Mouse (Mus musculus): Measurements from ENCODE around the gene Trappc13. TPM values are rescaled to one million over a fixed set of nuclear protein-coding genes. Genes with fewer than 3 reads are reported as not detected.

Gene Trappc13
- total RNA-seq, 2 experiments from 2014 or later: 49.1 to 55.0 TPM

GRCm38 (mm10) chr13:104112266-104112900, 65.9 kb downstream of the Trappc13 start:
- intact Hi-C loops (cut with DNase I): no loop called here
- no peak for TF ChIP-seq CTCF (IDR thresholded peaks at IDR 0.05)
- H3K27ac ChIP-seq: peak overlapping the region; percentile 73
- H3K4me3 ChIP-seq: peak overlapping the region; percentile 95
- DNase-seq (ENCODE audit: extremely low spot score in 1 of 2, low spot score in 2 of 2): no peak

DNA sequence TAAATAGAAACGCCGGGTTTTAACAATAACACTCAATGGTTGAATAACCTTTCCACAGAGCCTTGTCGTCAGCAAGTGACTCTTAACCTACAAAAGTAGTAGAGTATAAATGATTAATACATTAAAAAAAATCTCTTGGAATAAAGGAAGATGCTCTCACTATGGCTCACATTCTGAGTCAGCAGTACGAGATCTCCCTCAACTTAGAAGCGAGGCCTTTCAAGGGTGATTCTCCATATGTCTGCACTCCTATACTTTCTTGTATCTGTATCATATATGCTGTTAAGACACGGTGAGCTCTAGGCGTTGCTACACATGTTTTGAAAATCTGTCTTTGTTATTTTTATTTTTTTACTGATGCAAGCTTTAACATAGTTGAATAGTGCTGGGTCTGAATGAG, 67.7 kb downstream of the Trappc13 start:
- peak overlapping the region; percentile 95 for H3K4me3 ChIP-seq
- intact Hi-C loops (cut with DNase I): no loop called here
- no peak for DNase-seq (ENCODE audit: extremely low spot score in 1 of 2, low spot score in 2 of 2)
- peak overlapping the region; percentile 91 for H3K27ac ChIP-seq
- TF ChIP-seq CTCF (IDR thresholded peaks at IDR 0.05): no peak

- intact Hi-C loops (cut with DNase I): loop anchor here (2.0 to 5.0 kb wide), 2 partner anchors 189 to 338 kb away; partner anchors contain the start of genes Erbin and Srek1
These were observed 68.3 kb downstream of the Trappc13 start for GRCm38 (mm10) chr13:104109816-104110521.

GRCm38 (mm10) chr13:104109288-104109815, 68.9 kb downstream of the Trappc13 start, which contains the start of the genes Nln and Sgtb:
Gene Nln, minus strand, starts transcription at chr13:104109614.
Gene Sgtb, plus strand, starts transcription at chr13:104109741.
- intact Hi-C loops (cut with DNase I): loop anchor here (2.0 to 5.0 kb wide), 2 partner anchors 189 to 337 kb away; partner anchors contain the start of genes Erbin and Srek1

More at GRCm38 (mm10) chr13:104109816-104110521, 68.3 kb downstream of the Trappc13 start:
- TF ChIP-seq CTCF (IDR thresholded peaks at IDR 0.05): no peak
- Histone ChIP-seq H3K27ac (peak overlapping the region; percentile 91), H3K4me3 (peak overlapping the region; percentile 95)
- peak; percentile 34 to 39 for DNase-seq (ENCODE audit: extremely low spot score in 1 of 2, low spot score in 2 of 2)

DNA sequence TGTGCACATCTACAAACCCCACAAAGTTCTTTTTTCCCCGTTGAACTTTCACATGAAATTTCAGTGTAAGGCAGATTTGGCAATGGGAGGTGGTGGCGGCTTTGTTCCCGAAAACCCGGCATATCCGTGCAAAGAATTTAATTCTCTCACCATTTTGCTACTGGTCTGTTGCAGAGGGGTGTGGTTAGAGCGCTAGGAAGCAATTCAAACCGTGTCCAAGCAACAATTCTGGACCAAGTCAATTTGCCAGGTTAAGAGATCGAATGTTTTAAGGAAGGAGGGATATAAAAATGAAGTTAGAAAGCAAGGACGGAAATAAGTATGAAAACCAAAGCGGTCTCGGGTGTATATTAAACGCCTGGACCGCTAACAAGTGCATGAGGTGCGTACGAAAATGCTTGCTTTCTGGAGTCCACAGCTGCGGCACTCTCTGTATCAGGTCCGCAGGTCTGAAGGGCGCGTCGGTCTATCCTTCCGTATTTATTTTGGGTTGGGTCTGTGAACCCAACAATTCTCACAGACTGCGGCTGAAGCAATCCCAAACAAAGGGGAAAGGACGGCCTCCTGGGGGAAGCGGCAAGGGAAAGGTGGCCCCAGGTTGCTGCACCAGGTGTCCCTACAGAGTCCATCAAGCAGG, 69.5 kb downstream of the Trappc13 start:
- intact Hi-C loops (cut with DNase I): loop anchor here (2.0 to 5.0 kb wide), 2 partner anchors 188 to 336 kb away; partner anchors contain the start of genes Erbin and Srek1
- TF ChIP-seq CTCF (IDR thresholded peaks at IDR 0.05): no peak
- Histone ChIP-seq H3K27ac (peak overlapping the region; percentile 67), H3K4me3 (peak overlapping the region; percentile 95)
- no peak for DNase-seq (ENCODE audit: extremely low spot score in 1 of 2, low spot score in 2 of 2)

More at GRCm38 (mm10) chr13:104109288-104109815, 68.9 kb downstream of the Trappc13 start, which contains the start of the genes Nln and Sgtb:
- peak within 1 kb of the TSS; percentile 95 for H3K4me3 ChIP-seq
- TF ChIP-seq CTCF (IDR thresholded peaks at IDR 0.05): no peak
- peak within 1 kb of the TSS; percentile 91 for H3K27ac ChIP-seq
- DNase-seq (ENCODE audit: extremely low spot score in 1 of 2, low spot score in 2 of 2): peak; percentile 80 to 81

DNA sequence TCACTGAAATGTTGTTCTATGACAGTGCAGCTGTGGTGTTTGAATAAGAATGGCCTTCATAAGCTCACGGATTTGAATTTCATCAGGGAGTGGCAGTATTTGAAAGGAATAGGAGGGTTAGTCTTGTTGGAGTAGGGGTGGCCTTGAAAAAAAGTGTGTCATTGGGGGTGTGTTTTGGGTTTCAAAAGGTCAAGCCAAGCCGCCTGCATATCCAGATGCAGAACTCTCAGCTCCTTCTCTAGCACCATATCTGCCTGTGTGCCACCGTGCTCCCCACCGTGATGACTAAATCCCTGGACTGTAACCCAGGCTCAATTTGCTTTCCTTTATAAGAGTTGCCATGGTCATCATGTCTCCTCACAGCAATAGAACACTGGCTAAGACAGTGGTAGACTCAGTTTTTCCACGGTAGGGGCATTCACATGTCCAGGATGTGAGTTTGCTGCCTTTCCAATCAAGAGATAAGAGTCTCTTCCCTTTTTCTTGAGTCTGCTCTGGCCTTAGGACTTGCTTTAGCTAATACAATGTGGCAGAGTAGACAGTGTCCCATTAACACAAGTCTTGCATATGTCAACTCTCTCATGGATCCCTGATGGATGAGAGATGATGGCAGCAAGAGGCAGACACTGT, 76.5 kb downstream of the Trappc13 start:
- H3K27ac ChIP-seq: no peak overlapping the region
- no peak overlapping the region for H3K4me3 ChIP-seq
- intact Hi-C loops (cut with DNase I): no loop called here
- no peak for TF ChIP-seq CTCF (IDR thresholded peaks at IDR 0.05)
- no peak for DNase-seq (ENCODE audit: extremely low spot score in 1 of 2, low spot score in 2 of 2)

GRCm38 (mm10) chr13:104100416-104100815, 77.9 kb downstream of the Trappc13 start:
- Histone ChIP-seq H3K4me3 (no peak overlapping the region), H3K27ac (no peak overlapping the region)
- no peak for DNase-seq (ENCODE audit: extremely low spot score in 1 of 2, low spot score in 2 of 2)
- no peak; the same call in 1 of the 2 replicates for TF ChIP-seq CTCF (IDR thresholded peaks at IDR 0.05)
- intact Hi-C loops (cut with DNase I): no loop called here

DNA sequence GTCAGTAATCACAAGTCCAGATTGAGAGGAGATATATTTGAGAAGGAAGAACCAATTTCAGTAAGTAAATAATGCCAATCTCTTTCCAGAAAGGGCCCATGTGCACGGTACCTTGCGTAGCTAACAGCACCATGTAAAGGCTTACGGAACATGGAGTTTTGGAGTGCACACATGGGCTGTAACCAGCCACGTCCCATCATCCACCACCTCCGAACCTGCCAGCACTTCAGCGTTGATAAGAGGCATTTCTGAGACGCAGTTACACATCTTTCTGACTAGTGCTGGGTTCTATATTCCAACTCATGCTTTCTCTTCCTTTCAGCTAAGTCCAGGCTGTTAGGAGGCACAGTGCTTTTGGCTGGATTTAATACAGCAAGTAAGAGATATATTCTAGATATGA, 81.1 kb downstream of the Trappc13 start:
- intact Hi-C loops (cut with DNase I): no loop called here
- no peak for DNase-seq (ENCODE audit: extremely low spot score in 1 of 2, low spot score in 2 of 2)
- no peak for TF ChIP-seq CTCF (IDR thresholded peaks at IDR 0.05)
- H3K4me3 ChIP-seq: no peak overlapping the region
- no peak overlapping the region for H3K27ac ChIP-seq

- H3K4me3 ChIP-seq: no peak overlapping the region
- no peak for TF ChIP-seq CTCF (IDR thresholded peaks at IDR 0.05)
- intact Hi-C loops (cut with DNase I): no loop called here
- H3K27ac ChIP-seq: no peak overlapping the region
- DNase-seq (ENCODE audit: extremely low spot score in 1 of 2, low spot score in 2 of 2): no peak
These were observed 82.3 kb downstream of the Trappc13 start for GRCm38 (mm10) chr13:104095955-104096354.

DNA sequence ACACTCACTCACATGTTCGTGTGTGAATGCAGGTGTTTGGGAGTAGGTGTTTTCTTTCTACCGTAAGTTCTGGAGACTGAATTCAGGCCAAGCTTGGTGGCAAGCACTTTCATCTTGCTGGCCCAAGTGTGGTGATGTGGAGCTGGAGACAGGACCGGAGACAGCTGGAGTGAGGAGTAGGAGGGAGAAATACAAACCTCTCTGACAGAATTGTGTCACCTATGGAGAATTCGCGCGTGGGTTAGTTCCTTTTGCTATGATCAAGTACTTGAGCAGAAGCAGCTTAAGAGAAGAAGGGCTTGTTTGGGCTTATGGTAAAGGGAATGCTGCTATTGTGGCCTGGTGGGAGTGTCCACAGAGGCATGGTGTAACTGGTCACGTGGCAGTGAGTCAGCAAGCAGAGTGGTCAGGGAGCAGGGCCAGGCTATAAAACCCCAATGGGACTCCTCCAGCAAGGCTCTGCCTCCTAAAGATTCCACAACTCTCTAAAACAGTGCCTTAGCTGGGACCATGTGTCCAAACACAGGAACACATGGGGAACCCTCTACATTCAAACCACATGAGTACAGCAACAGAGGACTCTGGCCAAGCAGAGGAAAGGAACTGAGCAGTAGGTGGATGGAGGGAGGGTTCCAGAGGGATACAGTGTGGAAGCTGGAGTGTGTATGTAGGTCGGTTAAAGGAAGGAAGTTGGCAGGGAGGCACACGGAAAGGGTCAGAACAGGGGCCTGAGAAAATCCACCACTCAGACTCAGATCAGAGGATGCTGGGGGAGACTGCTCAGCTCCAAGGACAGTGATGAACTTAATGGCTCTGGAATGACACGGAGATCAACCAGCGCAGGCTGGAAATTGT, 83.5 kb downstream of the Trappc13 start:
- H3K4me3 ChIP-seq: no peak overlapping the region
- no peak overlapping the region for H3K27ac ChIP-seq
- no peak for TF ChIP-seq CTCF (IDR thresholded peaks at IDR 0.05)
- intact Hi-C loops (cut with DNase I): loop anchor here (5.0 kb wide), 1 partner anchor 392 kb away; no protein-coding TSS in a partner anchor
- DNase-seq (ENCODE audit: extremely low spot score in 1 of 2, low spot score in 2 of 2): no peak

Other genes with a start within 250 kb of the Trappc13 start
- gene Nln, start 68.9 kb downstream of the Trappc13 start, total RNA-seq (2021): 10 to 100 TPM; 24.1 to 27.0 TPM
- gene Sgtb, start 68.7 kb downstream of the Trappc13 start, total RNA-seq (2021): 100 to 1,000 TPM; 133 to 139 TPM
- gene Trim23, start 328 bp upstream of the Trappc13 start, total RNA-seq (2021): 10 to 100 TPM; 52.5 to 56.1 TPM
- 1 to 10 TPM in 1 of 2 experiments, under 1 TPM in 1; 0.65 to 1.7 TPM for gene Cenpk, start 50.1 kb upstream of the Trappc13 start, total RNA-seq (2021)
- gene Ppwd1, start 50.4 kb upstream of the Trappc13 start, total RNA-seq (2021): 10 to 100 TPM; 14.0 to 15.5 TPM
- gene Adamts6, start 109.4 kb upstream of the Trappc13 start, total RNA-seq (2021): 1 to 10 TPM; 3.9 to 4.6 TPM

Data from left cerebral cortex, adult 2 months (tissue).